Mouse (Mus musculus) gastrocnemius, postnatal 10 days (tissue): ENCODE data around the gene Tnf. TPM values are rescaled to one million over a fixed set of nuclear protein-coding genes. Genes with fewer than 3 reads are reported as not detected.

Source experiments
- DNase-seq: peaks from one replicate; pipeline ENCODE4 v3.0.0; 2021; ENCODE audit warnings: mixed read lengths
- total RNA-seq, 2 experiments: library from RNA; stranded (reverse); gene quantifications; 2 replicates each; pipeline ENCODE4 v1.2.3; 2021

Tnf gene
- total RNA-seq, 2 experiments from 2014 or later: 0.23 to 0.99 TPM

DNA sequence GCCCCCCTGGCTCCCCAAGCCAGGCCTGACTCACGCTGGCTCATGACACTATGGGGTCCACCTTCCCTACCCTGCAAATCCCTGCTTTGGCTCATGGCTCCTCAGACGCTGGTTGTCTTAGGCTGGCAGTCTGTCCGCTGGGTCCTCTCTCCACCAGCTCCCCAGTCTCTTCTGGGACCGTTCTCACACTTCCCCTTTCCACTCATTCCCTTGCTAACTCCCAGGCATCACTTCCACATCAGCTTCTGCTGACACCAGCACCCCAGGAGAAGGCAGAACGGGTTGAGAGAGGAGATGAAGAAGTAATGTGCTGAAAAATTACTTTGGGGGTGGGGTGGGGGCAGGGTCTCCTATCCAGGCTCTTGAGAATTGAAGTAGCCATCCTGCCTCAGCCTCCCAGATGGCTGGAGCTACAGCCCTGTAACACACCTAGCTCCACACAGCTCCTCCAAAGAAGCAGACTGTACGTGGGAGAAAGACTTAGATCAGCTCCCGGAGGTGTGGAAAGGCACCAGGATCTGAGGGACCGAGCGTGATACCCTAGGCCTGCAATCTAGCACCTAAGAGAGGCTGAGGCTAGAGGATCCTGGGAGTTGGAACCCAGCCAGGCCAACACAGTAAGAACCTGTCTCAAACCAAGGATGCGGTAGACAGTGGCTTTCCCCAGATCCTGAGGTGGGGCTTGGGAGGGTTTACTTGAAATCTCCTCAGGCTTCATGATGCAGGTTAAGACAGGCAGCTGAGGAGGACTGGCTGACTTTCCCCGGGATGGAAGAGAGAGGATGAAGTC, 29.2 kb downstream of the Tnf start:
- no peak for DNase-seq

DNA sequence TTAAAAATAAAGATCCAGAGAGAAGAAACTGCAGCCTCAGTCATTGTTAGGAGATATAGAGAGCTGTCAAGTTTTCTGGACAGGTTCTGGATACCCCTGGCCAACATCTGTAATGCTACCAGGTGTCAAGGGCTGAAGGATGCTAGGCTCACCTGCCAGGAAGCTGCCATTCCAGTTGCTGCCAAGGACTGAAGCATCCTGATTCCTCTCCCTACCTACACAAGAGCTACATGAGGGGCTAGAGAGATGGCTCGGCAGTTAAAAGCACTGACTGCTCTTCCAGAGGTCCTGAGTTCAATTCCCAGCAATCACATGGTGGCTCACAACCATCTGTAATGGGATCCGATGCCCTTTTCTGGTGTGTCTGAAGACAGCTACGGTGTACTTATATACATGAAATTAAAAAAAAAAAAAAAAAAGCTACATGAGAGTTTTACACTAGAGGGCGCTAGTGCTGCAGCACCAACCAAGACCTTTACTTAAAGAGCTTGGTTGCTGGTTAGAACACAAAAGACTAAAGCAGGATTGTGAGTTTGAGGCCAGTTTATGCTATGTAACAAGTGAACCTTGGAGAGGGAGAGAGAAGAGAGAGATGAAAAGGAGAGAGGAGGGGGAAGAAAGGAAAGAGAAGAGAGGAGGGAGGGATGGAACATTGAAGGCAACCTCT, 33.1 kb downstream of the Tnf start:
- no peak for DNase-seq

DNA sequence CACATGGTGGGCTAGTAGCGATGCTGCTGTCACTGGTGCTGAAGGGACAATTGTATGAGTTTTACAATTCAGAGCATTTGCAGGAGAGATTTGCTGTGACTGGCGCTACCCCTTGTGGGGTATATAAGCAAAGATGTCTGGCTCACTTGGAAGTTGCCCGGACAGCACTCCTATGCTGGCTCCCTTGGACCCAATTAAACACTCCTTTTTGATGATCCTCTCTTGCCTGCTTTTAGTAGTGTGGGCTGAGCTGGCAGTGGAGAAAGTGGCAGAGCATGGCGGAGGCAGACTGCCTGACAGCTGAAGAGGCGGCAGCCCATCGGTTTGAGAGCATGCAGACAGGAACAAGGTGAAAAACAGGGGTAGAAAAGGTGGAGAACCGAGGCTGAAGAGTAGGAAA, 34.0 kb downstream of the Tnf start:
- no peak for DNase-seq

DNA sequence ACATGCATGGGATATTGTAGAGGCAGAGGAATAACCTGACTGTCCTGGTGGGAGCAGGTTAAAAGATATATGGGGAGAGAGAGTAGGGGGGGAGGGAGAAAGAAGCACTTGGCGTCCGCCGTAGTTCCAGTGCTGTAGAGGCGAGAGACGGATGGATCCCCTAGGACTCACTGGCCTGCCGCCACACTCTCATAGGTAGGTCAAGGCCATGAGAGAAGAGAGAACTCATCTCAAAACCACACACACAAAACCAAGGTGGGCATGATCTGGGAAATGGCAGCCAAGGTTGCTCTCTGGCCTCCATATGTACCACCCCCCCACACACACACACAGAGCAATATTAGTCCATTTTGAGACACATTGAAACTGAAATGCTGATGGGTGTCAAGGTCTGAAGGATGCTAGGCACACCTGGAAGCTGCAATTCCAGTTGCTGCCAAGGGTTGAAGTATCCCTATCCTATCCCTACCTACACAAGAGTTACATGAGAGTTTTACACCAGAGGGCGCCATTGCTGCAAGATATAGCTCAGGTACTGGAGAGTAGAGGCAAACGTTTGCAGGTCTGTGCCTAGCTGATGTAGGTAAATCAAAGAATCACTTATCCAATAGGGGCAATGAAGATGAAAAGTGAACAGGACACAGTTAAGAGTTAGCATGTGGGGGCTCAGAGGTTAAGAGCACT, 35.3 kb downstream of the Tnf start:
- no peak for DNase-seq

DNA sequence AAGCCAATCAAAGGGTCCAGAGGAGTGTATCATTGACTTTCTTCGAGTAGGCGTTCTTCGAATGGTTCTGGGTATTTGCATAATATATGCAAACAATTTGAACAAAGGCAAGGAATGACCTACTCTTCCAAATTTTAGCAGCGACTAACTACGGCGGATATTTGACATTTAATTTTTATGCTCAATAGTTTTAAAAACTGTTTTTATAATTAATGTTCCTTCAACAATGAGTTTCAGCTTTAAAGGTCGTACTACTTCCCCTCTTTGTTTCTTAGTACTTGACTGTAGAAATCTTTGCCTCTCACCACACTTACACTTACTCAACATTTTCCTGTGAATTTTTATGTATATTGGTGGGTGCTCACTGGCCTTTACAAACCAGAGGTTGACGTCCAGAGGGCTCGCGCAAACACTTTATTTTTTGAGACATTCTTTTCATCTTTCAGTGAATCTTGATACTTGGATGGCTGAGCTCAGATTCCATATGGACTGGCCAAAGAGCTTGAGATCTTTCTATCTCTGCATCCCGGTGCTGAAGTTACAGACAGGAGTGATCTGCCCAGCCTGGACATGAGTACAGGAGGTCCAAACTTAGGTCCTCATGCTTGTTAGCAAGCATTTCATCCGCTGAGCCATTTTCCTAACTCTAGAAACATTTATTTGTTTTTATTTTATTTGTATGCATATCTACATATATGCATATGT, 36.2 kb downstream of the Tnf start:
- DNase-seq: no peak

DNA sequence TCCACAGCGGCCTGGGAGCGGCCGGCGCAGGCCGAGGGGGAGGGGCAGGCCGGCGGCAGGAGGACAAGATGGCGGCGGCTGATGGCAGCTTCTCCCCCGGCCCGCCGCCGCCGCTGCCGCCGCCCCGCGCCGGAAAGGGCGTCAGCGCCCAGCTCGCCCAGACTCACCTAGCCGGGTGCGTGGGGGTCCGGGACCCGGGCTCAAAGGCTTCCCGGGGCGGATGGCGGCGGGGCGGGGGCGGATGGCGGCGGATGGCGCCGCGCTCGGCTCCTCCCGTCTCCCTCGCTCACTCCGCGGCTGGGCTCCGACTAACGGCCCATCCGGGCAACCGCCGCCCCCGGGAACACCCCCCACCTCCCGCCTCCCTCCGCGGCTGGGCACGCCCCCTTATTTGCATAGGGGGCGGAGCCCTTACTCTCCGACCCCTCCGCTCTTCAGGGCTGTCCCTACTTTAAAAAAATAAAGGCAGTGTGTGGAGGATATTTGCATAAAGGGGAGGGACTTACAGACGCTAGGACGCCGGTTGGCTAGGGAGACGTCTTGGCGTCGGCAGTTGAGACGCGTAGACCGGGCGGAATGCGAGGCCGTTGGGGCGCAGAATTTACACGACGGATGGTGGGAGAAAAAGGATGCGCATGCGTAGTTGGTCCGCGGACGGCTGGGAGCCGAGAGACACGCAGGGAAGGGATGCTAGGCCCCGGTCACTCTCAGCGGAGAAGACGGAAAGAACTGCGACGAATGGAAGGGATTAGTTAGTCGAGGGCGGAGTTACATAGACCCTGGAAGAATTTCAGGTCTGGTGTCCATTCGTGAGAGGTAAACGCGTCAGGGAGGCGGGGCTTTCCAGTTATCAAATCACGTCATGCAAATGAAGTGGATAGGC, 37.0 kb downstream of the Tnf start, which contains the start of gene Prrc2a:
TSS of gene Prrc2a (minus strand) at position 330 of the 883 bp plus-strand sequence.
- DNase-seq: peak; percentile 96

- no peak for DNase-seq
Measured at GRCm38 (mm10) chr17:35164218-35164567, 37.6 kb downstream of the Tnf start.

DNA sequence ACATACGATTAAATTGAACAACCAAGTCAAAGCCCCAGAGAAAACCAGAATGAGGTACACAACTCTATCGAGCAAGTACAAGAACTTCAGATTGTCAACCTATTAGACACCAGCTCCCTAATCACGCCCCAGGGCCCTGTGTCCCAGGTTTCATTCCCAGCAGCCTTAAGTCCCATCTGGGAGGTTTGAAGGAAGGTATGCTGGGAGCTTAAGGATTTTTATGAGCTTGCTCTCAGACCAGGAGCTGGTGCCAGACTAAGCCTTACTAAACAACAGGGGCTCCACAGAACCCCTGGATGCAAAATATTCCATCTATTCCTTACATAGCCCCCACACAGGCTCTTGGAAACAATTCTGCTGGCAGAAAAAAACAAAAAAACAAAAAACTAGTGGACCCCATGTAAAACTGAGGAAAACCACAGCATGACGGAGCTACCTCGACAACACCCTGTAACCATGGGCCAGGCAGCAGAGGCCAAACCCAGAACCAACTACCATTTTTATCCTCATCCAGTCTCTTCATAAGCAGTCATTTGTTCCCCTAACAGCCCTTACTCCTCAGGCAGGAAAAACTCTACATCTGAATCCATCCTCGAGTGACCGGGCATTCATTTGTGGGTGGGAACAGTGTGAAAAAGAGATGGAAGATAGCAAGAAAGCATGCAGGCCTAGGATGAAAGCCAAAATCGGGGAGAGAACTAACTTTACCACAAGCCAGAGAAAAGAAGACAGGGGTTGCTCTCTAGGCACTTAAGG, 38.3 kb downstream of the Tnf start:
- no peak for DNase-seq

DNA sequence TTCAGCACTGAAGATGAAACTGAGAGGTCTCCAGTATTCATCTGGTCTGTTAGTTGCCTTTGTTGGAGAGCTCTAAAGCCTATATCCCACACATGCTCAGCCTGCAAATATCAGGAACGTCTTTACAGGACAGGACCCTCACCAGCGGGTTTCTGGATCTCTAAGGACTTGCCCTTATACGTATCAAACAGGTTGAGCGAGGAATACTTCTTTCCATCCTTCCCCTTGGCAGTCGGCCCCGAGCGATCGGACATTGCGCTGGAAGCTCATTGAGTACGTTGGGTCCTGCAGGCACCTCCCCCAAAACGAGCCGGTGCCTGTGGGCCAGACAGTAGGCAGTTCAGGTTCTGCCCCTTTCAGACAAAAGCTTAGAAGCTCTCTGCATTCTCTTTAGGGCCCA, 39.1 kb downstream of the Tnf start:
- DNase-seq: no peak

DNA sequence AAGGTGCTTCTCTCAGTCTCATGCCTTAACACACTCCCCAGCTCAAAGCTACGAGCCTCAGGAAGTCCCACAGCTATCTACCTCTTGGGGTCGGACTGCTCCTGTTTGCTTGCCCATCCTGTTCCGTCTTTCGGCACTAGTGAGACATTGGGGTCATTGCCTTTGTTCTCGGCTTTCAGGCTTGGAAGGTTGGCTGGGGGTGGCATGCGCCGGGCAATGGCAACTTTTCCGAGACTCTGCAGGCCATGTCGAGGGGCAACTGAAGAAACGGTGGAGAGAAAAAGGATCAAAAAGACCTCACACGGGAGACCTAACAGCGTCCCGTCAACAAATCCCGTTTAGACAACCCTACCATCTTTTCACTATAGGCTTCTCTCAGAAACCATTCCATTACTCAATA, 39.7 kb downstream of the Tnf start:
- DNase-seq: no peak

DNA sequence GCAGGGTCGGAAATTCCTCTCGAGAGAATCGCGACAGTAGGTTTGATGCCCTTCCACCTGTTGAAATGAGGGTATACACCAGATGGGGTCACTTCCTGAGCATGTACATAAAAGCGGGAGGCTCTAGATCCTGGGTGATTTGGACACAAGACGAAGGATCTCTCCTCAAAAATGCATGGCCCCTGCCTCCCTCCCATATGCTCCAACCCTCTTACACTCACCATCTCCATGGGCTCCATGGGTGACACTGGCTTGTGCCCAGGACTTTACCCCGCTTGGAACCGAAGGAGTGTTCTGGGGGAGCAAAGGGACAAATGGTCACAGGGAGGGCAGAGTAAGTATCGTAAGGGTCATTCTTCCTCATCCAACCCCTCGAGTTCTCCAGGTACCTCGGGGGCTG, 40.4 kb downstream of the Tnf start:
- no peak for DNase-seq

GRCm38 (mm10) chr17:35159638-35160037, 42.2 kb downstream of the Tnf start:
- DNase-seq: no peak

- DNase-seq: no peak
Measured at GRCm38 (mm10) chr17:35158850-35159593, 42.8 kb downstream of the Tnf start.

GRCm38 (mm10) chr17:35157661-35158175, 44.1 kb downstream of the Tnf start:
- no peak for DNase-seq

DNA sequence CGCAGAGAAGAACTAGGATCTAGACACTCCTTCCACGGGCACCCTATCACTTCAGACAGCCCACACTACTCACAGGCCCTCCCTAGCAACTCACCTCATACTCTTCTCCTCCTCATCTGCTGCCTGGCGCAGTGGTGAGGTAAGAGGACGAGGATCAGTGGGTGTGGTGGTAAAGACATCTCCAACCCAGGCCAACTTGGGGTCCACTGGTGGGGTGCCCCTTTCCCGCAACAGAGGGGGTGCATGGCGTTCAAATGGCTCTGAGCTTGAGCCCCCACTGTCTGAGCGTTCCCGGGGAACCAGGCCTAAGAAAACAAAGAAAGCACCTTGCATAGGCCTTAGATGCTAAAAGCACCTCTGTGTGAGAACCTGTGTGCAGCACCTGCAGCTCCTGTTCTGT, 44.6 kb downstream of the Tnf start:
- DNase-seq: no peak

- no peak for DNase-seq
Measured at GRCm38 (mm10) chr17:35156461-35157200, 45.2 kb downstream of the Tnf start.

DNA sequence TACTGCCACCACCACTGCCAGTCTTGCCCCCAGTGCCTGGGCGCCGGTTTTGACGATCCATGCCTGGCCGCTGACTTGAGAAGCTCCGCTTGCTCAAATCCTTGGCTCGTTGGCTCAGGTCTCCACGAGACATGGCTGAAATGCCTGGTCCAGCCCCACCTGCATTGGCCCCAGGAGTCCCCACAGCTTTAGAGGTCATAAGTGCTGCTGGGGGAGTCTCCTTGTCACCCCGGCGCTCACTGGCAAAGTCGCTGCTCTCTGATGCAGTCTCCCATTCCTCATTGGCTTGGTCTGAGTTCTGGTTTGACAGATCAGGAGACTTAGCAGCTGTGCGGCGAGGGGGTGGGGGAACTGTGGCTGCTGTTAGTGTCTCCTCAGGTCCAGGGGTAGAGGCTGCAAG, 46.4 kb downstream of the Tnf start:
- DNase-seq: no peak

DNA sequence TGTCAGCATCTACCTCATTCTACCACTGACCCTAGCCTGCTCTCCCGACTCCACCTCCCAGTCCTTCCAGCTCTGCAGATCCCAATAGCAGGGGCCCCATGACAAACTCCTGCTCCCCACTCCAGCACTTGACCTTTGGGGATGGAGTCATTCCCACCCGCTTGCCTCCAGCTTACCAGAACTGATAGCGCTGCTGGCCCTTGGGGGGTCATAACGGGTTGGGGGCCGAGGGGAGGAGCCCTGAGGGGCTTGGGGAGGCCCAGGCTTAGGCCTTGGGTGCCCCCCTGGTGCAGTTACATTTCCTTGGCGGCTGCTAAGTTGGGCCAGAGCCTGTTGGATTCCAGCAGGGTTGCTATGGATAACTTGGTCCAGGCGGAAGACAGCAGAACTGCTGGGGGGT, 47.2 kb downstream of the Tnf start:
- DNase-seq: no peak

DNA sequence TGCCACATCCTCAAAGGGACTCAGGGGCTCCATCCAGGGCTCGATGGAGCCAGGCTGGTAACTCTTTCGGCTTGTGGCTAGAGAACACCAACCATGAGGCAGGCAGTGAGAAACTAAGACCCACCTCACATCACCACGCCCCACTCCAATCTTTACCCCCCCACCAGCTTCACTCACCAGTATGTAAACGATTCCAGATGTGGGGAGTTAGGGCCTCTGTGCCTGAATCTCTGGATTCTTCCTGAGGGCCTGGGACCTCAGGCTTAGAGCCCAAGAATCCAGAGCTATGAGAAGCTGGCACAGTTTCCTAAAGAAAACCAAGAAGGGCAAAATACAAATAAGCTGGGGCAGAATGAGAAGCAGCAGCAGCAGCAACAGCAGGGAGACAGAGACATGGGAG, 47.9 kb downstream of the Tnf start:
- no peak for DNase-seq
